Mouse (Mus musculus) c-Kit-negative CD71-positive TER-119-positive erythroid progenitor cells, embryonic 14.5 days (primary cell): ENCODE results near the gene 1700122O11Rik.

Experiments used
- DNase-seq: peaks from one replicate; pipeline ENCODE4 v3.0.0-alpha.2; 2013; ENCODE audit warnings: low read depth, low spot score

Gene 1700122O11Rik

DNA sequence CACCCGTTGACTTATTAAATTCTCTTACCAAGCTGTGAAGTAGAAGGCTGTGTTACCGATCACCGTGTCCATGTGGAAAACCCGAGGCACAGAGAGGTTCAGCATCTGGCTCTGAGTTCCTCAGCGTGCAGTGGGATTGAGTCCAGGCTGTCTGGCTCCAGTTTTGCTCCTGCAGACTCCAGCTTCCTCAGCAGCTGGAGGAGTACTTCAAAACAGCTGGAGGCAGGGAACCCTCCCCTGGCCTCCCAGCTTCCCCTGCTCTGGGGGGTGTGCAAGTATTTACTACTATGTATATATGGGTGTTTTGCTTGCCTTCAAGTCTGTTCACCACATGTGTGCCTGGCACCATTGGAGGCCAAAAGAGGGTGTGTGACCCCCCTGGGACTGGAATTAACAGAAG is 9.8 kb downstream of the 1700122O11Rik start:
- DNase-seq: no peak

DNA sequence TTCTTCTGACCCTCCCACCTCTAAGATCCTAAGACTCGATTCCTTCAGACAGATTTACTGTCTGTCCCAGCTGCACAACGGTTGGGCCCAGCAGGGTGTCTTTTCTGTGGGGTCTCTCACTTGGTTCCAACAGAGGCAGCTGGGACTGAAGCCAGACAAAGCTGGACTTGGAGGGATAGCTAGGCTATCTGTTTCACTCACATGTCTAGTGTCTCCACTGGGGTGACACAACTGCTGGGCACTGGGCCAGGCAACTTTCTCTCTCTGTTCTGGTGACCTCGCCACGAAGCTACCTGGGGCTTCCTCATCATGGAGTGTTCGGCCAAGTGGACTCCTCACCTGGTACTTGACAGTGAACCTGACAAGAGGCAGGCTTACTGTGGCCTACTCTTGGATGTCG is 10.4 kb downstream of the 1700122O11Rik start:
- no peak for DNase-seq

- no peak for DNase-seq
Observed at GRCm38 (mm10) chr17:48027019-48027418, 11.1 kb downstream of the 1700122O11Rik start.

DNA sequence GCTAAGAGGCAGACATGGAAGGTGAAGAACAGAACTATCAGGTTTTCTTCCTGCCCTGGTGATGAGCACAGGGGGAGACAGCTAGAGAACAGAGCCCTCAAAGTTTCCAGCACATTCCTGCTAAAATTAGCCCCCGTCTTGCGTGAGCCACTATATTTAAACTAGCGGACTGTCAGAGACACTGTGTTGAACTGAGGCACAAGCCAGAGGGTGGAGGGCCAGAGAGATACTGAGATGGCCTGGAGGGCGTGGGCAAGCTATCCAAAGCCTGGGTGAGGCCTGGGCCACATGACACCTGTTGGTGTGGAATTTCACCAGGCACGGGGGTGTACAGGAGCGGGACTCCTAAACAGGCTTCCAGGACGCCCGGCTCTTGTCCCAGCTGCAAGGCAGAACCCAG is 14.0 kb downstream of the 1700122O11Rik start:
- DNase-seq: no peak

GRCm38 (mm10) chr17:48019585-48019984 is 18.5 kb downstream of the 1700122O11Rik start:
- no peak for DNase-seq

DNA sequence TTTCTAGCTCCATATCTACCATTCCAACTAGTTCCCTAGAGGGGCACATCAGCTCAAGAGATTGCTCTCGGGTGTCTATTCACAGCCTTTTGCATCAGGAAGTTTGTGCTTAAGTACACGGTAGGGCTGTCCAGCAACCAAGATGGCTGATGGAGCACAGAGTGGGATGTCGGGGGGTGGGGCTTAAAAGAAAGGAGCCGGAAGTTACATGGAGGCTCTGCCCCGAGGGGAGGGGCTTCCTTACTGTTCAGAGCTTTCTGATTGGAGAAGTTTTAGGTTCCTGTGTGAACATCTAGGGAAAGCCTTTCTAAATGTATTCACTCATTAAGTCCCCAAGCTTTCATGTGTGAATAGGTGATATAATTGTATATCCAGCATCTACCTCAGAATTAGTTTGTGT is 21.5 kb downstream of the 1700122O11Rik start:
- DNase-seq: no peak

DNA sequence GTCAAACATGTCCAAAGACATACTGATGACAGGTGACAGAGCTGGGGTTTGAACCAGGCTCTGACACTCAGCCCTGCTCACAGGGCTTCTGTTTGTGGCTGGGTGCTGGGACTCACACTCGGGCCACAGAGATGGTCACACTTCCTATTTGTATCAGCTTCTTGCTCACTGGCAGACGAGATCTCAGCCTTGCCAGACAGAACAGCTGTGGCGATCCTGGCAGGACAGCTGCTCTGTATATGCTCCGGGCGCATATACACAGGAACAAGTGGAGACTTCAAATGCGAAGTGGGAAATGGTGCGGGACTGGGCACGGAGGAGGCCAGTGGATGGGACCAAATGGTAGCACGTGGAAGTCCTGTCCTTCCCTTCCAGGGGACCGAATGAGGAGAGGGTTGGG is 25.5 kb downstream of the 1700122O11Rik start:
- no peak for DNase-seq

GRCm38 (mm10) chr17:48011105-48011504 is 27.0 kb downstream of the 1700122O11Rik start:
- DNase-seq: no peak

DNA sequence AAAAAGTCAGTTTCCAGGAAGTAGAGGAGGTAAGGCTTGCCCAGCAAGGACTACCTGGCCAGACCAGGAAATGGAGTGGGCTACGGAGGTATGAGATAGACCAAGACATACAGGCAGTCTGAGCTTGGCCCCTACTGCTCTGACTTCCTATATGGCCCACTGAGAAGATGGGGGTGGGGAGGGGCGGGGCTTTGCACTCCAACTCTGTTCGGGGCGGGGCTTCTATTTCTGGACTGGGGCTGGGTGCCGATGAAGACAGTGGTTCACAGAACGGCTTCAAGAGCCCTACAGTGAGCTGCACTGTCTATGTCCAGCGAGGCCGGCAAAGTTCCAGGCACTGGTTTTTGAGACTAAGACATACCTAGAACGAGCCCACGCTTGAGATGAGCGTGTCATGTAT is 27.8 kb downstream of the 1700122O11Rik start:
- no peak for DNase-seq

GRCm38 (mm10) chr17:48005816-48006215 is 32.3 kb downstream of the 1700122O11Rik start:
- no peak for DNase-seq

GRCm38 (mm10) chr17:48005091-48005490 is 33.0 kb downstream of the 1700122O11Rik start:
- DNase-seq: no peak

DNA sequence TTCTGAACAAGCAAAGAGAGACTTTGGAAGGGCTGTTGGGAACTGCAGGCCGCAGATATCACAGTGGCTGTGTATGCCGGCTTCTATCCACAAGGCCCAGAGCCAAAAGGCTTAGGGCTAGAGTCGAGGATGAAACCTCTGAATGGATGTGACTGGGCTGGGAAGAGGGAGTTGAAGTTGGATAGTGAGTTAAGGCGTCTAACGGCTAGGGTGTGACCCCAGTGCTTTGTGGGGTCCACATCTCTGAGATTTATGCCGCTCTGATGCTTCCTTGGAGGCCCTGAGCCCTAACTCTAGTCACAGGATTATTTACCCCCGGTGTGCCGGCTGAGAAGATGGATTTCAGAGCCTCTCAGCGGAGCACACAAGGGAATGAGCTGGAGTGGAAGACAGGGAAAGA is 33.5 kb downstream of the 1700122O11Rik start:
- no peak for DNase-seq

DNA sequence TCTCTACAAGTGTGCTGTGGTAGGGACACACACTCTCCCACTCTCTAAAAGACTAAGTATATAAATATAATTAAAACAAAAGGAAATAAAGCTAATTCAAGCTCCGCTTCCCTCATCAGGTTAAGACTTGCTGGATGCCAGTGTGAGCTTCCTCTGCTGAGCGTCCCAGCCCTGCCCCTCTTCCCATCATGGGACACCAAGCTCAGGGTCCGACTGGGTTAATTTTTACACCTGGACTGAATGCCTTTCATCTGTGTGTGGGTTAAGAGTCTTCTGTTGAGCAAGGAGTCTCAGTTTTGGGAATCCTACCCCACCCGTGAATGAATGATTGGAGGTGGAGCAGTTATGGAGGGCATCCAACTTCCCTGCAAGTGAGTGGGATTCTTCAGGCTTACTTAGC is 35.6 kb downstream of the 1700122O11Rik start:
- DNase-seq: no peak

- DNase-seq: peak; percentile 33
Observed at GRCm38 (mm10) chr17:48001586-48002361, 36.3 kb downstream of the 1700122O11Rik start.

- DNase-seq: no peak
Observed at GRCm38 (mm10) chr17:48001157-48001556, 36.9 kb downstream of the 1700122O11Rik start.

- no peak for DNase-seq
Observed at GRCm38 (mm10) chr17:47999812-48000211, 38.3 kb downstream of the 1700122O11Rik start.

- no peak for DNase-seq
Observed at GRCm38 (mm10) chr17:47999403-47999802, 38.7 kb downstream of the 1700122O11Rik start.

GRCm38 (mm10) chr17:47997806-47998205 is 40.3 kb downstream of the 1700122O11Rik start:
- no peak for DNase-seq

DNA sequence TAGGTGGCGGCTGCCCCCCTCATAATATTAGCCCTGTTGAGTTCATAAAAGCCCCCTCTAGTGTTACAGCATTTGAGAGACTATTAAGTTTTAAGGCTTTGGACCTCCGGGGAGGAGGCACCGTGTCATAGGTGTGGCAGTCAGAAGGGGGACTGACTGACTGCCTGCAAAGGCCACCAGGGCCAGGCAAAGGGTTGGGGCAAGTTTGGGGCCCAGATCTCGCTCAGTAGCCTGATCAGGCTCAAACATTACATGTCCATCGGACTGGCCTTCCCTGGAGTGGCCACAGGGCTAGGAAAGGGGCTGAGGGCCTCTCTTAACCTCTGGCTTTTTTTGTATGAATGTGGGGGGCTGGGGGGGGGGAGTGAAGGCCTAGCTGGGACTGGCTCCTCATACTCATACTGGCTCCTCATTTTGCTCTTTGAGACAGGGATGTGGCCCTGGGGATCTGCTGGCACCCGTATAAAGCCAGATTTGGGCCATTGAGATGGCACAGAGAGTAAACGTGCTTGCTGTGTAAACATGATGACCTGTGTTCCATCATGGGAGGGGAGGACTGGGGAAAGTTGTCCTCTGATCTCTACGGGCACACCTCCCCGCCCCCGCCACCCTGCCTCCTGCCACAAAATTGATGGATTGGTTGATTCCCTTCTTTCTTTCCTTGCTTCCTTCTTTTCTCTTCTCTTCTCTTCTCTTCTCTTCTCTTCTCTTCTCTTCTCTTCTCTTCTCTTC is 47.5 kb downstream of the 1700122O11Rik start:
- DNase-seq: no peak

- no peak for DNase-seq
Observed at GRCm38 (mm10) chr17:47989951-47990378, 48.1 kb downstream of the 1700122O11Rik start.

- DNase-seq: no peak
Observed at GRCm38 (mm10) chr17:47988811-47989210, 49.3 kb downstream of the 1700122O11Rik start.

DNA sequence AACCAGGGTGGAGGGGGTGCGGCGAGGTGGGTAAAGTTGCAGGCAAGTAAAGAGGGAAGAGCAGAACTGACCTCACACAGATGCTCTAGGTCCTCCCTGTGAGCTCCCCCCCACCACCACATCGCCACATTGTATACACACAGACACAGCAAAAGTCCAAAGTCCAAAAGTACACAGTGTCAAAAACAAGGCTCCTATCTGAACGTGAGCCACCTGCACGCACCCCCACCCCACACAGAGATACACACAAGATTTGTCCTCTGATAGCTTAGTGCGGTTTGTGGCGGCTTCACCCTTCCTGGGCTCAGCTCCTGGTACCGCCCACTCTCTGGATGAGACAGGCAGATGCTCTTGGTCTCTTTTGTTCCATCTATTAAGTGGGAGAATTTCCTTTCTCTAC is 50.0 kb downstream of the 1700122O11Rik start:
- DNase-seq: no peak
